Mouse (Mus musculus): ENCODE measurements at regions not wholly inside any gene's neighbourhood (a gene's known extent, or its start where the extent isn't known, plus 50 kb on each side); places are given as distances from the start of the nearest gene placed in this dataset.

DNA sequence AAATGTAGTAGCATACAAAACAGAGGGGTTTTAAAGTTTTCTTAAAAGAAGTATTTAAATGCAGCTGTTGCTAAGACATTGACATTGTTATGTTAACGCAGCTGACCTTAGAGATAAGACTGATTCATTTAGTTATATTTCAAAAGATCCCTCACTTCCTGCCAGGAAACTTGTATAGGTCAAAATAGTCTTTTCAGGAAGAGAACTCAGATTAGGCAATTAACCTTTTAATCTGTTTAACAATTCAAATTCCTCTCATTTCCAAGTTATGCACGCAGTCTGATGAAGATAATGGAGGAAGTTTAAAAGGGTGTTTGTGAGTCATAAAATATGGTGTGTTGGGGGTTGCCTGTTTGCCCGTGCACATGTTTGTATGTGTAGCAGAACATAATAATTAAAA lies 448.5 kb downstream of the Tmtc2 start:
- no peak for DNase-seq

DNA sequence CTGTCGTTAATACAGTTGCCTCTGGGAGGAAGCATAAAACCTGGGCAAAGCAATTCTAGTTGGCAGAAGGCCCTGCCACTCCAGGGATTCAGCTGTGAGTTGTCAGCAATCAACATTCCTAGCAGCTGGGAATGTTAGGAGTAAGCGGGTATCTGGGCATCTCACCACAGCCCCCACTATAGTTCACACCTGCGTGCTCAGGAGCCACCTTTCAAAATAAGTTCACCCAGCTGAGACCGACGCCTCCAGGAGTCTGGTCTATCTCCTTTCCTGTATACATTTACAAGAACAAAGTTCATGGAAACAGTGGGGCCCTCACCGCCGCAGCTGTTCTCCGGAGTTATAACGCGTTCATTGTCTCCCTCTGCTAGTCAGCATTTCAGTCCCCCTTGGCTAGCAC lies 454.0 kb downstream of the Tmtc2 start:
- DNase-seq = peak; percentile 7

GRCm38 (mm10) chr10:105116138-105116537 lies 458.1 kb downstream of the Tmtc2 start:
- DNase-seq = no peak

DNA sequence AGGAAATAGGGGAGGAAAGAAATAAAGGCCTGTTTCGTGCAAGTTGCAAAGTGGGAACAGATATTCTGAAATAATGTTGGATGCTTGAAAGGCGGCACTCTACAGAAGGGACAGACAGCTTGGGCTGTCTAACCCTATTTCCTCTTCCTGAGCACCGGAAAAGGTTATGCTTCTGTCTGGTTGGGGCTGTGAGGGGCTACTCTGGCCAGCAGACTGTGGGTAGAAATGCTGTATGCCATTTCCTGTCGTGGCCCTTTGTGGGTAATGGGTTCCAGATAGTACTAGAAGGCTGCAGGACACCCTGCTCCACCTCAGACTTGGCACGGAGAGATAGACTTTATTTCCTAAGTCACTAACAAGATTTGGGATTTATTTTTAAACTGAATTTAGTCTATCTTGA lies 459.3 kb downstream of the Tmtc2 start:
- DNase-seq = no peak

- DNase-seq = no peak
These were observed 464.0 kb downstream of the Tmtc2 start for GRCm38 (mm10) chr10:105110247-105110646.

DNA sequence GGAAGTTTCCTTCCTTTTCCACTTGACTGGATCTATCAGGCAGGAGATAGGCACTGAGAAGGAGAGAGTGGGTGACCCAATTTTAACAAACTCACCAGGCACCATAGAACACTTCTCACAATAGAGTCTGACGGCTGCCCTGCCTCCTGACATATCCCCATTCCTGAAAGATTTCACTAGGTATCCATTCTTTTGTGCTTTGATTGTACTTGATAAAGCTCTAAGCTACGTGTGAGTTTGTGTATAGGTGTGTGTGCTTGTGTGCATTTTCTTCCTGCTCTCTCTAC lies 477.3 kb downstream of the Tmtc2 start:
- no peak for DNase-seq

- DNase-seq = no peak
These were observed 477.8 kb downstream of the Tmtc2 start for GRCm38 (mm10) chr10:105096323-105097044.

- no peak for DNase-seq
These were observed 478.5 kb downstream of the Tmtc2 start for GRCm38 (mm10) chr10:105095800-105096199.

DNA sequence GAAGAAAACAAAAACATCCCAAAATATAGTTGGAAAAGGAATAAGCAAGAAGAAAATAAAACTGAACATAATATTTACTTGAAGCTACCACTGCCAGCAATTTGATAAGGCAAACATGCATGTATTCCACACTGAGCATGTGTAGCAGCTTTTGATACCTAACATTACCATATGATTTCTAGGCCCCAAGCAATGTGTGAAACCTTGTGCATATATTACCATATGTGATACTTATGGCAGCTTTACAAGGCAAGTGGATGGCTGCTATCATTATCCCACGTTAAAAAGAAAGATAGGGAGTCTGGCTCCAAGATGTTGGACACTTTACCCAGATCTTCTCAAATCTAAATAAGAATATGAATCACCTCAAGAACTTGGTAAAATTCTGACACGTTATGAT lies 497.4 kb downstream of the Tmtc2 start:
- DNase-seq = no peak

- DNase-seq = no peak
These were observed 539.4 kb downstream of the Tmtc2 start for GRCm38 (mm10) chr10:105034711-105035386.

DNA sequence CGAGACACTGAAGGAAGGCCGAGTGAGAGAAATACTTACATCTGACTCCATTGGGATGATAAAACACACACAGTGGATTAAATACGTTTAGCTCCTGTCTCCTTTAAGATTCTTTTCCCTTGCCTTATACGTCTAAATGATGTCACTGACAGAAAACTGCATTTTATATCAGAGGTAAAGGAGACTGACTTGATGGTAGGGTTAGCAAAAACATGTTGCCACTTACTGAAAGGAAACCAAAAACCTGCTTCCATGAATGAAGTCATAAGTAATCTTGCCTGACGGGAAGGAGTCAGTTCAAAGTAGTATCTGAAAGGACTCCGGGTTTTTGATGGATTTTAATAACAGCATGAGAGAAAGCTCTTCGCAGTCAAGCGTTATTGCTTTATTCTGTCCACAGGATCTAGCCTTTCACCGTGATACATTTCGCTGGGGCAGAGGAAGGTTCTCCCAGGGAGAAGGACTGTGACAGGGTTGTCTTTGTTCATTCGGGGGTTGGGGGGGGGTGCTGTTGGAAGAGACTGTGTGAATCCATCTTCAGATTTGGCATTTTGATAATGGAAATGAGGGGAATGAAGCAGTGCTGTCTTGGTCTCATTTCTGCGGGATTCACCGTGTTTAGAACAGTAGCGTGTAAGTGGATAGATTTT lies 553.7 kb downstream of the Tmtc2 start:
- DNase-seq = no peak

DNA sequence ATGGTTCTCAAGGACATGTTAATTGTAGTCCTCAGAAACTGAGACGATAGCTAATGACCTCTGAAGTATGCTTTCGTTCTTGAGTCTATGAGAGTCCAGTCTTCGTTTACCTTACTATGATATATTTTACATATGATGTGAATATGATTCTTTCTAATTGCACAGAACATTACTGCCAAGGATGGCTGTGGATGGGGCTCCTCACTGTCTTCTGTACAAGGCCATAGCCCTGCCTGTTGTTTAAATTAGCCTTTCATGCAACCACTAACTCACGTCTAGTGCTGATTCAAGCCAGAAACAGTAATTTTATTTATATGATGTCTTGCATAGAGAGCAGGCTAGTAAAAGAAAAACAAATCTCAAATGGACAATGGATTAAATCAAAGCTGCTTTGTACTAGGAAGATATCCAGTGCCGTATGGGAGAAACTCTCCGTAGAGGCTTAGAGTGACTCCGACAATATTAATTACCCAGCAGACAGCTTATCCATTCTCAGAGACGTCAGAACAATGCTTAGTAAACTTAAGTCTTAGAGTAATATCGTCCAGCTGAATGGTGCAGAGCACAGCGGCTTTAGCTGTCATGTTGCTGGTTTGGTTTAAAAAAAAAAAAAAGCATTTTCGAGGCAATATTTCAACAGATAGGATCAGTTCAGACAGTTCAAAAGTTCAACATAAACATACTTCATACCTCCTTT lies 554.3 kb downstream of the Tmtc2 start:
- no peak for DNase-seq

Measured in gastrocnemius, postnatal 10 days (tissue).